Mouse (Mus musculus) gastrocnemius, postnatal 25 days (tissue): ENCODE measurements at regions not wholly inside any gene's neighbourhood (a gene's known extent, or its start where the extent isn't known, plus 50 kb on each side); places are given as distances from the start of the nearest gene placed in this dataset.
"Not testable (repeated sequence)": the region's sequence is repeated elsewhere in the genome, so short reads cannot be mapped to it uniquely, and the experiment has no call there.

Source experiments
- DNase-seq: peaks from one replicate; pipeline ENCODE4 v3.0.0; 2022

DNA sequence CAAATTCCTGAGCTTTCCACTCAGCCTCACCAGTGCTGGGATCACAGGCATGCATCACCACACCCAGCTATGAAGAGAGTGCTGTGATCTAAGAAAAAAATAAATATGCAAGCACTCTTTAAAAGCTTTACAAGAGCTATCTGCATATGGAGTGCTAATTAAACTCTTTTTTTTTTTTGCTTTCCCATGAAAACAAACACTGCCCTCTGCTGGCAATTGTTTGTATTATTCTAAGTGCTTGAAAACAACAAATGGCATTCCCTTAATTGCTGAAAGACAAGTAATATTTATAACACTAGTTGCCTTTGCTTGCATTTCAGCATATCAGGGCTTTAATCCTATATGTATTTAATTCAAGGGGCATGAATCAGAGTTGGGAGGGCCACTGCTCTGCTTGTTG, 91.8 kb downstream of the 5730507C01Rik start:
- not testable (repeated sequence) for DNase-seq

DNA sequence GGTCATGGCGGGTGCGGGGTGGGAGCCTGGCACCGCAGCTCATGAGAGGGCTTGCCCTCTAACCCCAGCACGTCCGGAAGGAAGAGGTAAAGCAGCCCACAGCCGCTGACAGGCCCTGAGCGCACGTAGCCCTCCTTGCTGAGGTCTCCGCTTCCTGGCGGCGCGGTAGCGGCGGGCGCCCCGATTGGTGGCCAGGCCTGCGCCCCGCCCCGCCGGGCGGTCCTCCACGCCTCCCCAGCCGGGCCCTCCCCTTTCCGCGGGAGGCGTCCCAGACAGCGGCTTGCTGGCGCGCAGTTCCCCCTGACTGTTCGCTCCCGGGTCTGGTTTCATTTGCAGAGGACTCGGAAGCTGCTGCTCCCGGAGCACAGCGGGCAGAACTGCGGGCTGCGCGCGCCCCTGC, 95.5 kb downstream of the 5730507C01Rik start:
- peak; percentile 76 for DNase-seq

DNA sequence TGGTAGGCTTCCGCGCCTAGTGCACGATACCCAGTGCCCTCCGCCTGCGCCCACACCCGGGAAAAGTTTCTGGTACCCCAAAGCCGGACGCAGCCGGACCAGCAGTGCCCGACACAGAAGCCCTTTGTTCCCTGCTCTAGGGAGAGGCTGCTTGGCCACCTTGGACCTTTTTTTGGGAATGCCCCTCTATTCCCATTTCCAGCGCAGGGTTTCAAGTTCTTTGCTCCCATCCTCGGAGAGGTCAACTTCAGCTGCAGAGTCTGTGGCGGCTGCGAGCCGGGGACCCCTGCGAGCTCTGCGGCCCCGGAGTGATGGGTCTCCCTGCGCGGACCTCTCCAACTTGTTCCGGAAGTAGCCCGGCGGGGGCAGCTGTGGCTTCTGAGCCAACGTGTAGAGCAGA, 96.3 kb downstream of the 5730507C01Rik start:
- DNase-seq, result not testable (repeated sequence)
